Mouse (Mus musculus) layer of hippocampus, postnatal 25 days (tissue): ENCODE results near the gene Cklf. TPM values are rescaled to one million over a fixed set of nuclear protein-coding genes. Genes with fewer than 3 reads are reported as not detected.

Experiments
- DNase-seq, 2 experiments: peaks; one replicate each; pipeline ENCODE4 v3.0.0; 2022; ENCODE audit warnings: mixed read lengths in 2 of 2, low spot score in 1 of 2; ENCODE audit errors: extremely low spot score in 1 of 2
- total RNA-seq, 2 experiments: library from RNA; stranded (reverse); gene quantifications; 2 replicates each; pipeline ENCODE4 v1.2.3; 2021

Cklf gene
- total RNA-seq: 1 to 10 TPM; 6.3 to 9.9 TPM

DNA sequence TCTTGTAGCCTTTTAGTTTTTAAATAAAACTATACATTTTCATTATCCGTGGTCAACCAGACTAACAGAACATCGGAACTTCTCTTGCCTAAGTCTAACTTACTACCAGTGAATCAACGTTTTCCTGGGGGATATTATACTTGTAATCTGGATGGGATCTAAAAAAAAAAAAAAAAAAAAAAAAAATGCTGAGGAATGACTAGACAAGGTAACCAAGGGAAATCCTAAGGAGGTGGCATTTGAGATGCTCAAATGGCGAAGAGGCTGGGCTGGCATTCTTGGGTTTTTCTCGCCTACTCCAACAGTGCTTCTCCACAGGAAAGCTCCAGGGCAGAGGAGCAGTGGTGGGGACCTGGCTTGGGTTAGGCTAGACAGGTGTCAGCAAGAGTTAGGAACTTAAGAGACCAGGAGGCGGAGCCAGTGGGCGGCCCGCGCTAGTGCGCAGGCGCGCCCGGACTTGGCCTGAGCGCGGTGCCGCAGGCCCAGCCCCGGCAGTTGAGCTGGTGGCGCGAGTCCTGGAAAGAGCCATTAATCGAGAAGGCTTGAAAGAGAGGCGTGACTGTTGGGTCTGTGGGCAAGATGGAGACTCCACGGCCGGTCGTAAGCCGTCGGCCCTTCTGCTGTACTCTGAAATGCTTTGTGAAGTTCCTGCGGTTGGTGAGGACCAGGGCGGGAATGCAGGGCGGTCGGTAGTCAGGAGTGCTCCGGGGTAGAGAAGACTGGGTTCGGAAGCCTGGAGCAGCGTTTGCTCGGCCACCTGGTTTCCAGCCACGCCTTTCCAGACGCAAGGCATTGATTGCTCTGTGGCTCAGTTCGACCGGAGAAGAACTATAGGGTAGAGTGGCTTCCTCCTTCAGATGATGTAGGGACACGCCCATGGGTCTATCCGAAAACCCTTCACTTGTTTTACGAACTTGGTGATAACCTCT, at the start of gene Cklf:
Gene Cklf (plus strand): TSS at position 423 of the 929 bp plus-strand sequence.
- peak; percentile 57 to 70 for DNase-seq

DNA sequence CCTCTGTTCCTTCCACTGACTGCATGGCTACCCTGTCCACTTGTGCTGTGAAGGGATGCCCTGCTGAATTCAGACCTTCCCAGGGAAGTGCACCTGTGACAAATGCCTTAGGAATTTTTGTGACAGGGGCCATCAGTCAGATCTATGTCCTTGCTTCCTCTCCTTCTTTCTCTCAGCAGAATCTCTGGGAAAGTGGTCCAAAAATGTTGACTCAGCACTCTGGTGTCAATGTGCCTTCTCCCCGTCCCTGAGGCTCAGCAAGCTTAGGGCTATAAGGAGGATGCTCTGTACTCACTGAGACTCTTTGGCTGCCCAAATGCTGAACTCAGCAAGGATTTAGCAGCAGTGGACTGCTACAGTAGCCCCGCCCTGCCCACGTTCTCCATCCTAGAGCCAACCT, 49.0 kb upstream of the Cklf start:
- DNase-seq: no peak

- DNase-seq: no peak
These were observed 48.3 kb upstream of the Cklf start for GRCm38 (mm10) chr8:104202320-104202719.

GRCm38 (mm10) chr8:104205292-104205691, 45.4 kb upstream of the Cklf start:
- DNase-seq: no peak

- no peak for DNase-seq
These were observed 33.1 kb upstream of the Cklf start for GRCm38 (mm10) chr8:104217601-104218000.

DNA sequence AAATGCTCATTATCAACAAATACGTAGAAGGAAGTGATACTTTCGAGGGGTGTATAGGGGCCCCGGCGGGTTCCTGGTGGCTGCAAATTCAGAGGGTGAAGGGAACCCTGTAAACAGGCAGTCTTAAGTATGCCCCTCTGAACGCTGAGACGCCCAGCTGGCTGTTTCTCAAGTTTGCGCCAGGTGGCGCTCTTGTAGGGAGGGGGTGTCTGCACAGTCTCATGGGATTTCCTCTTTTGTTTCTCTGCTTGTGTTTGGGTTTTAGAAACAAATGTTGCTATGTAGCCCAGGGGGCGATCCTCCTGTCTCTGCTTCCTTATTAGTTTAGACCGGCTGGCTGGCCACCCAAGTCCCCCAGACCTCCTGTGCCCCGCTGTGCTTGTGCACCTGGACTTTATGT, 31.6 kb upstream of the Cklf start:
- peak; percentile 32 to 59 for DNase-seq

DNA sequence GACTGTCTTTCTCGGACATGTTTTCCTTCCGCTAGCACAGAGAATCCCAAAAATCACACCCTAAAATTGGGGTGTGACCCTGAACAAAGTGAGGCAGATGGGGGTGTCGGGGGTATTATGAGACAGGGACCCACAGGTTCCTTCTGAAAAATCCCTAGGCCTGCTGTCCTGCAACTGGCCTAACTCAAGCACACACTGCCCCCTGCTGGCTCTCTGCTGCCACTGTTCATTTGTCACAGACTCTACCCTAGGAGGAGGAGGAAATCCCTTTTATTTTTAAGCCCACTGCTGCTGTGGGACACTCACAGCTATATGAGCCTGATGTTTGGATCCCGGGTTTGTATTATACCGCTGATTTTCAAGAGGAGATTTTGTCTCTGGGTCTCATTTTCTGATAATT, 30.9 kb upstream of the Cklf start:
- peak; percentile 76 to 89 for DNase-seq

GRCm38 (mm10) chr8:104227048-104227447, 23.6 kb upstream of the Cklf start:
- no peak for DNase-seq

DNA sequence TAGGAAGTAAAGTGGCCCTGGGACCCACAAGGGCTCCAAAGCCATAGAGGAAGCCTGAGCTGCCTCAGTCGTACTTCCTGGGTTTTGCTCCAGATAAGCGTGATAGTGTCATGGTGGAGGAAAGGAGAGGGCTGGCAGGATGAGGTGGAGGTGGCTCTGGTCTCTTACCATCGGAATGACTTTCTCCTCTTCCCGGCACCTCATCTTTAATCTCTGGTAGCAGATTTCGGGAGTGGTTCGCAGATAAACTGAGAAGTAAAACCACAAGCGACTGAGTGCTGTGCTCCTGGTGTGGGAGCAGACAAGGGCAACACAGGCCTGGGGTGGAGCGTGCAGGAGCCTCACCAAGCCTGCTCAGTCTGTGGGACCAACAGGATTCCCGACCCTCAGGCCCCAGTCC, 20.3 kb upstream of the Cklf start:
- DNase-seq: no peak

DNA sequence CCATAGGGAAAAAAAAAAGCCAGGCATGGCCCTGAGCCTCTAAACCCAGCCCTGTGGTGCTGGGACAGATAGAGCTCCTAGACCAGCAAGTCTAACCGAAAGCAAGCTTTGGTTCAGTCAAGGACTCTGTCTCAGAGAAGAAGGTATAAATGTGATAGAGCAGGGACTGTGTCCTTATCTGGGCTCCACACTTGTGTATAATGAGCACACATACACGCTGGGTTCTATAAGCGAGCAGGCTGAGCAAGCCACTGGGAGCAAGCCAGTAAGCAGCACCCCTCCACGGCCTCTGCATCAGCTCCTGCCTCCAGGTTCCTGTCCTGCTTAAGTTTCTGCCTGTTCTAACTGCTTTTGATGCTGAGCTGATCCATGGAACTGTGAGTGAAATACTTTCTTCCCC, 18.6 kb upstream of the Cklf start:
- no peak for DNase-seq

GRCm38 (mm10) chr8:104232919-104233318, 17.7 kb upstream of the Cklf start:
- DNase-seq: no peak

- no peak for DNase-seq
These were observed 16.1 kb upstream of the Cklf start for GRCm38 (mm10) chr8:104234573-104234972.

GRCm38 (mm10) chr8:104239418-104239861, 11.2 kb upstream of the Cklf start:
- DNase-seq: no peak

DNA sequence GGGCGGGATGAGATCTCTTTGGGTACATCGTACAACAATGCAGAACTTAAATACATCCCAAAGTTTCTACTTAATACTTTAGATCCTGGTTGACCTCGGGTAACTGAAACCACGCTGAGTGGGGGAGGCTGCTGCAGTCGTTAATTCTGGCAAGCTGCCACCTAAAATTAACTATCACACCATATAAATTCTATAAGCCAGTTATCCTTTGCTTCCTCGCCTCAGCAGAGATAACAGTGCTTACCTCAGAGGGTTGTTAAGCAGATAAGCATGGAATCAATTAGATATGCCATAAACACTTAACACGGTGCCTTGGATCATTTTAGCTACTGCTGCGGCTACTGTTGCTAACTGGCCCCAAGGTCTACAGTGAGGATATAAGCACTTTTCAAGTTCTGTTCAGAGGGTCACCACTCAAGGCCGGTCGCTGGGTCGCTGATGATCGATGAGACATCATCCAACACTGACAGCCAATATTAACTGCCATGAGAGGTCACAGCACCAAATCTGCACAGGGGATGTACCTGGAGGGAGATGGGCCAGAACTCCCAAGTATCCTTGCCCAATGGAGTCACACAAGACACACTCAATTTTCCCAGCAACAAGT, 8.5 kb upstream of the Cklf start:
- no peak for DNase-seq

GRCm38 (mm10) chr8:104246621-104247020, 4.0 kb upstream of the Cklf start:
- peak in 1 of 2 experiments; percentile 1 for DNase-seq

- peak in 1 of 2 experiments; percentile 4 for DNase-seq
These were observed 3.4 kb upstream of the Cklf start for GRCm38 (mm10) chr8:104247054-104247907.

DNA sequence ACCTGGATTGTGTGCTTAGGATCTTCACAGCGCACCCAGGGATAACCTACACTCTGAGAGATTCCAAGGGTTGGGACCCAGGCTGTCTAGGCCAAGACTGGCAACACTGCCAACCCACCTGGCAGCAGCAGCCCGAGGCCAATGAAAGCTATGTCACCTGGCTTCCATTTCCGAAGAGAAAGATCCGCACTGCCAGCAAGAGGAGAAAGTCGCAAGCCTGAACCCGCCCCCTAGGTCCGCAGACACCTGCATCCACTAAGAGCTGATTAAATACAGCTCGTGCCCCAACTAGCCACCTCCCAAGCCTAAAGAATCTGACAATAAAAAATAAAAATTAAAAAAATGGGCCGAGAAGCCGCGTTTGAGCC, 2.8 kb upstream of the Cklf start:
- DNase-seq: peak in 1 of 2 experiments; percentile 10

- peak; percentile 60 to 64 for DNase-seq
These were observed 2.4 kb upstream of the Cklf start, which contains the start of gene Tk2 for GRCm38 (mm10) chr8:104248276-104248675. Gene Tk2, minus strand, starts transcription at chr8:104248558.

GRCm38 (mm10) chr8:104249442-104249996, 1.1 kb upstream of the Cklf start:
- peak in 1 of 2 experiments; percentile 2 for DNase-seq

GRCm38 (mm10) chr8:104251461-104251860, 800 bp downstream of the Cklf start:
- no peak for DNase-seq
